Mouse (Mus musculus): Measurements from ENCODE around the gene Zscan4d.
"Not testable (repeated sequence)": the region's sequence is repeated elsewhere in the genome, so short reads cannot be mapped to it uniquely, and the experiment has no call there.

DNA sequence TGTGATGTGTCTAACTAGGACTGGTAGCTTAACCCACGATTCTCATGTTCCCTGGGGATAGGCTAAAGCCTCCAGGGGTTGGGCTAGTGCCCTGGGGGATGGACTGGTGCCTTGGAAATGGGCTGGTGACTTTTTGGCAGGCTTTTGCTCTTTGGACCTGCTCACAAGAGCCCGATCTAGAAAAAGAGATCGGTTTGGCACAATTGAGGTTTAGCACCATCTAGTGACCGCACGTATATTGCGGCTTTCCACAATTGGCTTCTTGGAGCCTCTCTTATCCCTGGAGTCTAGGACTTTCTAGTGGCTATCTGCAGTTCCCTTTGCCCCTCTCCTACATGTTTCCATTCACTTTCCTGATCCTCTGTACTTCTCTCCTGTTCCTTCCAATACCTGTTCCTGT is 7.9 kb downstream of the Zscan4d start:
- TF ChIP-seq CTCF (conservative IDR thresholded peaks at IDR 0.05; ENCODE audit: low read length): peak; percentile 47
- not testable (repeated sequence) for TF ChIP-seq NANOG (IDR thresholded peaks at IDR 0.05; ENCODE audit: borderline replicate concordance, low read length)
